Mouse (Mus musculus) large intestine, adult 2 months (tissue): ENCODE results near the gene Snrpd2. TPM values are rescaled to one million over a fixed set of nuclear protein-coding genes. Genes with fewer than 3 reads are reported as not detected.

Source experiments
- DNase-seq: peaks from one replicate; pipeline ENCODE4 v3.0.0-alpha.2; 2012; ENCODE audit warnings: low read depth, low spot score
- WGBS: fragments of 180-500 bp; shearing (Covaris S2); methylation state at CpG from one replicate; pipeline ENCODE4 v1.1.7; 2018; 5-methylcytosine and 5-hydroxymethylcytosine counted together
- polyA plus RNA-seq: library from polyadenylated mRNA; depleted of rRNA; stranded (reverse); fragments of >200 nt; gene quantifications from 2 replicates; pipeline ENCODE4 v1.2.3, GENCODE M21; 2012; rRNA removed

The Snrpd2 gene
- polyA plus RNA-seq, result 47.1 and 49.1 TPM in 2 replicates

GRCm38 (mm10) chr7:19149626-19150025 is at the start of gene Snrpd2:
TSS of gene Snrpd2 (plus strand) at chr7:19149722.
- under 1% methylated on average over 24 of the region's 24 CpGs for WGBS
- peak; percentile 78 for DNase-seq

GRCm38 (mm10) chr7:19100290-19100689 is 49.2 kb upstream of the Snrpd2 start:
- DNase-seq, result no peak
- WGBS, result 69% methylated on average over 1 of the region's 1 CpGs

- no peak for DNase-seq
Measured at GRCm38 (mm10) chr7:19103741-19104140, 45.8 kb upstream of the Snrpd2 start.

GRCm38 (mm10) chr7:19104486-19104885 is 45.0 kb upstream of the Snrpd2 start:
- WGBS, result 74% methylated on average over 2 of the region's 2 CpGs
- no peak for DNase-seq

GRCm38 (mm10) chr7:19107436-19107835 is 42.1 kb upstream of the Snrpd2 start:
- WGBS, result 48% methylated on average over 3 of the region's 3 CpGs
- DNase-seq, result no peak

DNA sequence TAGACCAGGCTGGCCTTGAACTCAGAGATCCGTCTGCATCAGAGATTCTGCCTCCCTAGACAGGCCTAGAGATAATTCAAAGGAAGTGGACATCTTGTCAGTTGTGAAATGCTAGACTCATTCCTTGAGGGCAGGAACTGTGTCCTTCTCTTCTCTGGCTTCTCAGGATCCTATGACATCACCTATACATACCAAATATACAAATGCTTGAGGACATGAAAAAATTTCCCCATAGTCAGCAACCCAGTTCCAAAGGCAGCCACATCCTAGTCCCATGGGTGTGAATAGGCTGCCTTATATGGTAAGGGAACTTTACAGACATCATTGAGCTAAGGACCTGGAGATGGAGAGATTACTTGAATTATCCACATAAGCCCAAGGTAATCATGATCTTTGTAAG is 40.0 kb upstream of the Snrpd2 start:
- 89% methylated on average over 1 of the region's 1 CpGs for WGBS

GRCm38 (mm10) chr7:19118028-19118771 is 31.3 kb upstream of the Snrpd2 start, which contains the start of gene Gm4969:
TSS of gene Gm4969 (minus strand) at chr7:19118368.
- 35% methylated on average over 64 of the region's 64 CpGs for WGBS
- DNase-seq, result no peak

More for the DNA sequence above, 40.0 kb upstream of the Snrpd2 start:
- no peak for DNase-seq

GRCm38 (mm10) chr7:19119083-19119482 is 30.4 kb upstream of the Snrpd2 start:
- DNase-seq, result no peak
- 91% methylated on average over 8 of the region's 8 CpGs for WGBS

- peak; percentile 96 for DNase-seq
- under 1% methylated on average over 34 of the region's 34 CpGs for WGBS
Measured at GRCm38 (mm10) chr7:19119631-19120429, 29.7 kb upstream of the Snrpd2 start, which contains the start of gene Fbxo46. TSS of gene Fbxo46 (plus strand) at chr7:19119859.

- DNase-seq, result no peak
- WGBS, result 88% methylated on average over 4 of the region's 4 CpGs
Measured at GRCm38 (mm10) chr7:19121686-19122085, 27.8 kb upstream of the Snrpd2 start.

DNA sequence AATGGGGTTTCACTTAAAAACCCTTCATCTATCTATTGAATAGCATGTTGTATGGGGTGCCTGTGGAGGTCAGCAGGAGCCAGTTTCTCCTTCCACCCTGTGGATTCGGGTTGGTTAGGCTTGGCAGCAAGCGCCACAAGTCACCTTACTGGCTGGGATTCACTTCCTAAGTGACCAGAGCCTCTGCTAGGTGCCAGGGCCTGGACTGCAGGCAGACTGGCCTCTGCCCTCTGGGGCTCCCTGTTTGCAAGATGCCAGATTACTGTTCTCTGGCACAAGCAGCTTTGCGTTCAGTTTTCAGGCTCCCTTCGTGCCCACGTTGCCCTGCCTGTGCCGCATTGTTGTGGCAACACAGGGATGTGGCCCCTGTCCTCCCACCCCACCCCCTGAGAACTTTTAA is 24.8 kb upstream of the Snrpd2 start:
- WGBS, result 89% methylated on average over 6 of the region's 6 CpGs
- DNase-seq, result no peak

DNA sequence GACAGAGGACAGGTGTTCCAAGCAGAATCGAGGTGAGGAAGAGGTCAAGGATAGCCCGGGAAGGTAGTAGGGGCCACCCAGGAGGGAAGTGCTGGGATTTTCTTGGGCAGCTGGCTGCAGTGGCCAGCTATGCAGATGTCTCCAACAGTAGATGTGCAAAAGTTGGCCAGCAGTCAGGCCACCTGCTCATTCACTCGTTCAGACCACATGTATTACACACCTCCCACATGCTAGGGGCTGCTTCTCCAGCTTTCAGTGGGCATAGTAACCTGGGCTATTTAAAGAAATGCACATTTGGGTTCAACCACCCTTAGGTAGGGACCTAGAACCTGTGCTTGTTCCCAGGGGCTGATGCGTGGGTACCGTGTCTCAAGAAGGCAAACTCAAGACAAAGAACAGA is 21.8 kb upstream of the Snrpd2 start:
- DNase-seq, result no peak
- WGBS, result 66% methylated on average over 5 of the region's 5 CpGs

GRCm38 (mm10) chr7:19129396-19129795 is 20.1 kb upstream of the Snrpd2 start:
- DNase-seq, result no peak
- 85% methylated on average over 5 of the region's 5 CpGs for WGBS

DNA sequence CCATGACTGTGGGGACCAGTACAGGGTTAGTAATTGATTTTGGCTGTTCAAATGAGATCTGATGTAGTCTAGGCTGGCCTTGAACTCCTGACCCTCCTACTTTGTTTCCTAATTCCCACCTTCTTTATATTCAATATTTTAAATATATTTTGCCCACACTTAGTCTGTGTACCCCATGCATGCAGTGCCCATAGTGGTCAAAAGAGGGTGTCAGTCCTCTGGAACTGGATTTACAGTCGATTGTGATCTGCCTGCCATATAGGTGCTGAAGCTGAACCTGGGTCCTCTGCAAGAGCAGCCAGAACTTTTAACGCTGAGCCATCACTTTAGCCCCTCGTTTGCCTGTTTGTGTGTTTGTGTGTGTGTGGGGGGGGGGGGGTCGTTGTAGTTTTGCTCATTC is 18.9 kb upstream of the Snrpd2 start:
- WGBS, result 15% methylated on average over 4 of the region's 4 CpGs
- no peak for DNase-seq

GRCm38 (mm10) chr7:19131324-19131848 is 18.1 kb upstream of the Snrpd2 start:
- WGBS, result under 1% methylated on average over 38 of the region's 39 CpGs
- DNase-seq, result peak; percentile 84

DNA sequence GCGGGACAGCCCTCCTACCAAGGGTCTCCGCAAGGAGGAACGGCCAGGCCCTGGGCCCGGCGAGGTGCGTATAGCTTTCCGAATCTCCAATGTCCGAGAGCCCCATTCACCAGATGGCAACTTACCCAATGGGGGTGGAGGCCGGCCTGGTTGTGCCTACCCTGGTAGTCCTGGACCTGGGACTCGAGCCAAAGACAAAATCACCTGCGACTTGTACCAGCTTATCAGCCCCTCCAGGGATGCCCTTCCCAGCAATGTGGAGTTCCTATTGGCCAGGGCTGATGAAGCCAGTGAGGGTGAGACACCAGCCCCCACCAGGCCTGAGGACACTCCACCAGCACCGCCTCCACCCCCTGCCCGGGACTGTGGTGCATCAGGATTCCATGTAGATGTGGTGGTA is 13.4 kb upstream of the Snrpd2 start:
- no peak for DNase-seq
- WGBS, result 95% methylated on average over 13 of the region's 13 CpGs

DNA sequence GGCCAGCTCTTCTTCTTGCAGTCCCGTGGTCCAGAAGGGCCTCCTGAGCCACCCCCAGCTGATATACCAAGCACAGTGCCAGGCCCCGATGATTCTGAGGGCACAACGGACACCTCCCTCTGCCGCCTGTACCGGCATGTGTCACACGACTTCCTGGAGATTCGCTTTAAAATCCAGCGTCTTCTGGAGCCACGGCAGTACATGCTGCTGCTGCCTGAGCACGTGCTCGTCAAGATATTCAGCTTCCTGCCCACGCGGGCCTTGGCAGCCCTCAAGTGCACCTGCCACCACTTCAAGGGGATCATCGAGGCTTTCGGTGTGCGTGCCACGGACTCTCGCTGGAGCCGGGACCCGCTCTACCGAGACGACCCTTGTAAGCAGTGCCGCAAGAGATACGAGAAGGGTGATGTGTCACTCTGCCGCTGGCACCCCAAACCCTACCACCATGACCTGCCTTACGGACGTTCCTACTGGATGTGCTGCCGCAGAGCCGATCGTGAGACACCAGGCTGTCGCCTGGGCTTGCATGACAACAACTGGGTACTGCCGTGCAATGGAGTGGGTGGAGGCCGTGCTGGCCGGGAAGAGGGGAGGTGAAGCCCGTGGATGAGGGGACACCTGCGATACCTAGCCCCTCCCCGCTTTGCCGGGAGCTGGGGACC is 12.7 kb upstream of the Snrpd2 start:
- DNase-seq, result no peak
- WGBS, result 89% methylated on average over 38 of the region's 38 CpGs

DNA sequence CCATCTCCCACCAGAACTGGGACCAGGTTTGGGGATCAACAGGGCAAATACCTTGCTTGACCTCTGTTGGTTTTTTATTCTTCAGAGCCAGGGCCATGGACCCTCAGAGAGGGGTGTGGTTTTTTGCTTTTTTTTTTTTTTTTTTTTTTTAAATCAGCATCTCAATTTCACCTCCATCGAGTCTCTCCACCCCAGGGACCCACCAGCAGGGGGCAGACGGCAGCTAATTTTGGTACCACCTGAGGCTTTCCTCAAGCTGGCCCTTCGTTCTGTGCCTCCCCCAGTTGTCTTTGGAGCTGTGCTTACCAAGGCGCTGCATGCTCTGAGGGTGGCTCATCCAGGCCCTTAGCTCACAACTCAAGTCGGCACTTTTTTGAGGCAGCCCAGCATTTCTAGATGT is 12.1 kb upstream of the Snrpd2 start:
- WGBS, result 52% methylated on average over 5 of the region's 5 CpGs
- DNase-seq, result no peak

DNA sequence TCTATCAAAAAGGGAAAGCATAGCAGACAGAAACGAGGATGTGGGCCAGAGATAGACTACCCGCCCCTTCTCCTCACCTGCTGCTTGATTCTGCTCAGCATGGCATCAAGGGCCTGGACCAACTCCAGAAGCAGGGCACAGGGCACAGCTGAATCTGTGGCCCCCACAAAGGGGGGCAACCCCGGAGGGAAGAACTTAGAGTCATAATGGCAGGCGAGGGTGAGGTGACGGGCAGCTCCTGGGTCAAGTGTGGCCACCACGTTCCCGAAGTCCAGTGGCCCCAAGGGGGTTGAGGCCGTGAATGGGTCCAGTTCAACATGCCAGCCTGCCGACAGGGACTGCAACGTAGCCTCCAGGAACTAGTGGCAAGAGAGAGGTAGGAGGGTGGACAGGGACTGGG is 2.7 kb upstream of the Snrpd2 start:
- DNase-seq, result no peak
- 90% methylated on average over 10 of the region's 10 CpGs for WGBS

- DNase-seq, result no peak
- 46% methylated on average over 6 of the region's 6 CpGs for whole genome bisulfite sequencing
Measured at GRCm38 (mm10) chr7:19147497-19148045, 2.0 kb upstream of the Snrpd2 start.
